Mouse (Mus musculus) CH12.LX (cell line): Measurements from ENCODE around the gene D130052B06Rik.

ENCODE experiments used
- BHLHE40 ChIP-seq: IDR thresholded peaks from 2 replicates; pipeline ENCODE4 v1.6.1; 2011; ENCODE audit warnings: mild to moderate bottlenecking, low read depth, low read length, improper control_type of control experiment
- CTCF ChIP-seq, 2 experiments: IDR thresholded peaks in 1 of 2; conservative IDR thresholded peaks in 1 of 2; 2 replicates each; pipeline ENCODE4 v1.5.1; 2011 to 2012; ENCODE audit warnings: low read depth in 2 of 2, low read length in 2 of 2, improper control_type of control experiment in 1 of 2, inconsistent platforms in 1 of 2, mild to moderate bottlenecking in 1 of 2, moderate library complexity in 1 of 2
- ELF1 ChIP-seq: IDR thresholded peaks from 2 replicates; pipeline ENCODE4 v1.6.1; 2014; ENCODE audit warnings: low read depth, mild to moderate bottlenecking, inconsistent platforms, low read length, improper control_type of control experiment
- EP300 ChIP-seq: IDR thresholded peaks from 2 replicates; pipeline ENCODE4 v1.6.1; 2011; ENCODE audit warnings: low read length, improper control_type of control experiment
- ETS1 ChIP-seq: conservative IDR thresholded peaks from 2 replicates; pipeline ENCODE4 v1.6.1; 2012; ENCODE audit warnings: low read depth, mild to moderate bottlenecking, inconsistent platforms, low read length, improper control_type of control experiment, moderate library complexity
- KAT2A ChIP-seq: IDR thresholded peaks from 2 replicates; pipeline ENCODE4 v1.6.1; 2012; ENCODE audit warnings: low read length, improper control_type of control experiment, inconsistent platforms; ENCODE audit not compliant: insufficient replicate concordance
- MAX ChIP-seq: IDR thresholded peaks from 2 replicates; pipeline ENCODE4 v1.6.1; 2011; ENCODE audit warnings: low read length, improper control_type of control experiment
- MXI1 ChIP-seq: IDR thresholded peaks from 2 replicates; pipeline ENCODE4 v1.6.1; 2011; ENCODE audit warnings: mild to moderate bottlenecking, low read depth, low read length, improper control_type of control experiment
- POLR2A ChIP-seq: IDR thresholded peaks from 2 replicates; pipeline ENCODE4 v1.6.1; 2011; ENCODE audit warnings: low read depth, mild to moderate bottlenecking, improper control_type of control experiment, low read length
- TCF12 ChIP-seq: IDR thresholded peaks from 2 replicates; pipeline ENCODE4 v1.6.1; 2014; ENCODE audit warnings: low read depth, mild to moderate bottlenecking, inconsistent platforms, low read length, improper control_type of control experiment

GRCm38 (mm10) chr11:33579621-33580020 is 19.5 kb upstream of the D130052B06Rik start:
- TF ChIP-seq POLR2A = no peak
- TF ChIP-seq KAT2A = no peak
- no peak for TF ChIP-seq MXI1
- TF ChIP-seq CTCF (conservative IDR thresholded peaks at IDR 0.05 in 1 of 2, IDR thresholded peaks at IDR 0.05 in 1 of 2; ENCODE audit: low read depth in 2 of 2, low read length in 2 of 2) = no peak
- TF ChIP-seq TCF12 = no peak
- no peak for TF ChIP-seq ETS1
- TF ChIP-seq ELF1 = no peak
- no peak for TF ChIP-seq EP300
- TF ChIP-seq BHLHE40 = no peak
- TF ChIP-seq MAX = no peak
